Mouse (Mus musculus) cerebellum, adult (tissue): ENCODE results near the gene Calcoco2.
A peak's percentile ranks its signal among the peaks of the same experiment; 100 is the strongest.

Experiments used
- ATAC-seq: cut with Nextera tagmentation; 2 replicates; pipeline ENCODE4 v1.9.2; 2017; ENCODE audit warnings: mild to moderate bottlenecking, moderate library complexity, mixed read lengths; ENCODE audit not compliant: insufficient number of reproducible peaks, low FRiP score, low TSS enrichment

Calcoco2 gene

GRCm38 (mm10) chr11:96082682-96083081 lies 29.1 kb downstream of the Calcoco2 start:
- no peak for ATAC-seq

DNA sequence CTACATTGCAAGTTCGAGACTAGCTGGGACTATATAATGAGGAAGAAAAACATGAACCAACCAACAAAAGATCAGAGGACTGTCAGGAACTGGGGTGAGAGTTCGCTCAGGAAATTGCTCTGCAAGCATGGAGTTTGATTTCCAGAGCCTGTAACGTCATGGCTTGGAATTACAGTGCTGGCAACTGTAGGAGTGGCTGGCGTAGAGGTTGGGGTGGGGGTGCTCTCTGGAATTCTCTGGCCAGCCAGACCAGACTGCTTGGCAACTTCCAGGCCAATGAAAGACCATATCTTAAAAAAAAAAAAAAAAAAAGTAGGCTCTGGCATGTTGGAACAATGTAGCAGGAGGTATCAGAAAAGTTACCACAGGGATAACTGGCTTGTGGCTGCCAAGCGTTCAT lies 31.0 kb downstream of the Calcoco2 start:
- ATAC-seq: no peak

GRCm38 (mm10) chr11:96076221-96077105 lies 35.3 kb downstream of the Calcoco2 start:
- ATAC-seq: no peak

DNA sequence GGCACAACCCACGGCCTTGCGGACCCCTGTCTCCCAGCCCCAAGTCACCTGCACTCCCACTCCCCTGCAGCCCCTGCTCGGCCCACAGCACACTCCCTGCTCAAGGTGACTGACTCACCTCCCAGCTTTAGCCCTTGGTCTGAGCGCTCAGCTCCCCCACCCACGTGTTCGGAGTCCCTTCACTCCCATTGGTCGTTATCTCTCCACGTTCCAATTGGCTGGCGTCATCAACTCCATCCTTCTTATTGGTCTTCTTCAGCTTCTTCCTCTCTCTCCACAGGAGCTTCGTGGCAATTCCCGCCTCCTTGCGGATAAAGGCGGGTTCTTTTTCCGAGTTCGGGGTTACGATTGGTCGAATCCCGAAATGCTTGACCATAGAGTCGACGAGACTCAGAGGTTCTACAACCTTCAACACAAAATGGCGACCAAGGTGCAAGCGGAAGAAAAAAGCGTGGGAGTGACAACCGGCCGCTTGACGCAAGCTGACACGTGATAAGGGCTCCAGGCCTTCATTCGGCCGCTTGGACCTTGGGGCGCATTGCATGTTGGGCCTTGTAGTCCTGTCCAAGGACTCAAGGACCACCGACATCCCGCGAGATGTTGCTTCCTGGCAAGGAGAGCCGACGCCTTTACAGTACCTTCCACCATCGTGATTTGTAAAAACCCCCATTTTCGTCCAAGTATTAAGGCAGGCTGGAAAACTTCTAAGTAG lies 36.1 kb downstream of the Calcoco2 start, which contains the start of gene Atp5g1:
TSS of gene Atp5g1 (minus strand) at position 162 of the 712 bp plus-strand sequence.
- ATAC-seq: peak; percentile 96

DNA sequence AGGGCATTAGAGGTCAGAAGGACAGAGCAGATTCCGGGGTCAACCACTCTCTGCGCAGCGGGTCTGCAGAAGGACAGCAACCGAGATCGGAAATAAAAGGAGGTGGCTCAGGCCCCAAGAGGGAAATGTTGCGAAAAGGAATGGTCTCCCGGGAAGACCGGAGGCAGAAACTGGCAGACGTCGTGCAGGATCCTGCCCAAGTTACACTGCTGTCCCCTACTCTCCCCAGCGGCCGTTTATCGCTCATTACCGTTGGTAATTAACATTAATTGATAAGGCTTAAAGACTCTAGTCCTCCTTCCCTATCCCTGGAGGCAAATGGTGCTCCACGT lies 36.6 kb downstream of the Calcoco2 start:
- no peak for ATAC-seq

- no peak for ATAC-seq
Observed at GRCm38 (mm10) chr11:96074351-96075176, 37.2 kb downstream of the Calcoco2 start.

GRCm38 (mm10) chr11:96073295-96073993 lies 38.3 kb downstream of the Calcoco2 start:
- no peak for ATAC-seq

DNA sequence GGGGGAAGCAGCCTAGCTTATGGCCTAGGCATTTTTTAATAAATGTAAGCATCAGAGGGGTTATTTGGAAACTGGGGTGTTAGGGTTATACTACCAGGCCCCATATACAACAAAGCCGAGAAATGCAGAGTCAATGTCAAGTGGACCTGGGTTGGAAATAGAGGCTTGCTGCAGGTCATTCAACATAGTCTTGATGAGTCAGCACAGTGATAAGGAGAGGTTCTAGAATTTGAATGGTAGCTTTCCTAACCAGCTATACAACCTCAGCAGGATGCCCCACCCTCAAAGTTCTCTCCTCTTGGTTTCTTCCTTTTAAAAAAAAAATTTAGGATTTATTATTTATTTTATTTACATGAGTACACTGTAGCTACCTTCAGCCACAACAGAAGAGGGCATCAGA lies 40.8 kb downstream of the Calcoco2 start:
- ATAC-seq: no peak

DNA sequence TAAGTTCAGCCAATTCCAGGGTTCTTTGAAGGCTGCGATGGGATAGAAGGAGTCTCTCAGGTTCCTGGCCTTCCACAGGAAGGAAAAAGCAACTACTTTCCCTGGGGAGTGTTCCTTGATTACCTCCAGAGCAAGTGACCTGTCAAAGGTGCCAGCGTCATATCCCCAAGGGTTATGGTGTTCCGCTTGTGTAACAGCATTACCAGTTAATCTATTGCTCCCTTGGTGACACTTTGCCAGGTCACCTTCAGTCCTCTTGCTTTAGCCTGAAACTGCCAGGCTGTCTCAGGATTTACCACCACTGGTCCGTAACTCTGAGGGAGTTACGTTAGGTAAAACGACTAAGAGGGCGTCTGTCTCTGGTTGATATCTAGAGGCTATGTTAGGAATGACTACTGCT lies 41.4 kb downstream of the Calcoco2 start:
- ATAC-seq: no peak

- no peak for ATAC-seq
Observed at GRCm38 (mm10) chr11:96068231-96068630, 43.5 kb downstream of the Calcoco2 start.

DNA sequence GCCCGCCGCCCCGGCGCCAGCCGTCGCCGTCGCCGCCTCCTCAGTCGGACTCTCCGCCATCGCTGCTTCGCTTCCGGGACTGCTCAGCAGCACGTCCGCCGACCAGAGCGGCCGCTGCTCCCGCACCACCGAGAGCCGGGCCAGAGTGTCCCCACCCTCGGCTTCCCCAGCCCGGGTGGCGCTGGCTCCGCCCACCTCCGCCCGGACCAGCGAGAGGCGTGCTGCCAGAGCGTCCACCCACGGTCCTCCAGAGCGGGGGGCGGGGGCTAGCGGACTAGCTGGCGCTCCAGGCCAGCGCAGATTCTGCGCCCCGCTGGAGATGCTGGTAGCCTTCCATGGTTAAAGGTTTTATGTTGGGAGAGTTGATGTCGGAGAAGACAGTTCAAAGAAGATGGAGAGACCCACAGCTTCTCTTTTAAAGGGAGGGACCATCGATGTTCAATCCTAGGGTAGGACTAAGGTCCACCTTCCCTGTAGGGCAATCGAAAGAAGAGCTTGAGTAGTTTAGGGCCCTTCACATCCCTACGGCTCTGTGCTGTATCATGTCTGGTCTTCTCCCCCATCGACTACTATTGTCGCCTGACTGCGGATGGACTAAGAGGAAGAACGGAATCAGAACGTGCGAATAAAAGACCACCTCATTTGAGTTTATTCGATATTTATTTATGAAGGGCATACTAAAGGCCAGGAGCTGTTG lies 46.4 kb downstream of the Calcoco2 start, which contains the start of gene Ube2z:
TSS of gene Ube2z (minus strand) at position 174 of the 697 bp plus-strand sequence.
- ATAC-seq: peak; percentile 87

DNA sequence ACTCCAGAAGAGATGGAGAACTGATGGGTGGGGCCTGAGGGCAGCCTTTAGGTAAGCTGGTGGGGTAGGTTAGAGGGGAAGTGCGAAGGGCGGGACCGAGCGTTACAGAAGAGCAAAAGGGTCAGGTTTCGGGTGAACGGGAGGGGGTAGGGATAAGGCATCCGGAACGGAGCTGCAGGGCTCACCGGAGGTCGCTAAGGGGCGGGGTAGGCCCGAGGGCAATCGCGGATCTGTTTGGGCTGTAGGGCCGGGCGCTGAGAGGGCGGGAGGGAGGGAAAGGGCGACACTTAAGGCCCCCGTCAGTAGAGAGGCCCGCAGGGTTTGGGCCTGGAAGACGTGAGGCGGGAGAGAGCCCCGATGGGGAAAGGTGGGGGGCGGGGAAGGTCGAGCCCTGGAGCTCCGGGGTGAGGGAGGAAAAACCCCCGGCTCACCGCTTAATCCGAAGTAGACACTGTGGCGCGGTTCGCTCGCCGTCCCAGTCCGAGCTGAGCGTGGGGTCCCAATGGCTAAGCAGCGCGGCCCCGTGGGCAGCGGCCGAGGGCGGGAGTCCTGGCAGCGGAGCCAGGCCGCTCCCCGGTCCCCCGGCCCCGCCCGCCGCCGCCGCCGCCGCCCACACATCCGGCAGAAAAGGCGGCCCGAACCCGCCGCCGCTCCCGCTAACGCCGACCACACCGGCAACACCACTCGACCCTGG lies 47.1 kb downstream of the Calcoco2 start:
- peak; percentile 43; the same call in 1 of the 2 replicates for ATAC-seq

GRCm38 (mm10) chr11:96058309-96058708 lies 53.5 kb downstream of the Calcoco2 start:
- no peak for ATAC-seq

DNA sequence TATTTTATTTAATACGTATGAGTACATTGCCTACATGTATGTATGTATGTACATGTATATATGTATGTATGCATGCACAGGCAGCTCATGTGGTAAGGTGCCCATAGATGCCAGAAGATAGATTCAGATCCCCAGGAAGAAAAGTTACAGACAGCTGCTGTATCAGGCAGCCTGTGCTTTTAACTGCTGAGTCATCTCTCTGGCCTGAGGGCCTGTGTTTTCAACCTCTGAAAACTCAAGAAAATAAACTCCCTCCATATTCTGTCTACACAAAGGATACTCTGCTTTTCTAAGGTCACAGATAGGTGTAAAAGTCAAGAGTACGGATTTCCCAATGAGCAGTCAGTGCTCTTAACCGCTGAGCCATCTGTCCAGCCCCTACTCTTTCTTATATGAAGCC lies 60.9 kb downstream of the Calcoco2 start:
- ATAC-seq: no peak

GRCm38 (mm10) chr11:96049939-96050338 lies 61.8 kb downstream of the Calcoco2 start:
- no peak for ATAC-seq
